Mouse (Mus musculus) small intestine, adult 2 months (tissue): Measurements from ENCODE around the gene Adamtsl1.

ENCODE experiments used
- CTCF ChIP-seq: fragments of 200-500 bp; IDR thresholded peaks from 2 replicates; pipeline ENCODE4 v1.5.1; 2012; ENCODE audit warnings: low read depth, mild to moderate bottlenecking, control low read depth, inconsistent platforms, low read length, moderate library complexity, mixed read lengths; ENCODE audit not compliant: insufficient replicate concordance, insufficient read length; ENCODE audit errors: extremely low read depth
- POLR2A ChIP-seq: fragments of 200-500 bp; IDR thresholded peaks from 2 replicates; pipeline ENCODE4 v1.6.1; 2012; ENCODE audit warnings: low read depth, mild to moderate bottlenecking, control low read depth, inconsistent platforms, low read length, moderate library complexity

- TF ChIP-seq CTCF (no peak), POLR2A (no peak)
Observed at GRCm38 (mm10) chr4:85818504-85818903, 304.5 kb downstream of the Adamtsl1 start.
